Mouse (Mus musculus): ENCODE measurements around the gene Ttc21a. TPM values are rescaled to one million over a fixed set of nuclear protein-coding genes. Genes with fewer than 3 reads are reported as not detected.

The Ttc21a gene
- total and polyA plus RNA-seq, 3 experiments: 0.21 to 0.47 TPM; not detected in 1

DNA sequence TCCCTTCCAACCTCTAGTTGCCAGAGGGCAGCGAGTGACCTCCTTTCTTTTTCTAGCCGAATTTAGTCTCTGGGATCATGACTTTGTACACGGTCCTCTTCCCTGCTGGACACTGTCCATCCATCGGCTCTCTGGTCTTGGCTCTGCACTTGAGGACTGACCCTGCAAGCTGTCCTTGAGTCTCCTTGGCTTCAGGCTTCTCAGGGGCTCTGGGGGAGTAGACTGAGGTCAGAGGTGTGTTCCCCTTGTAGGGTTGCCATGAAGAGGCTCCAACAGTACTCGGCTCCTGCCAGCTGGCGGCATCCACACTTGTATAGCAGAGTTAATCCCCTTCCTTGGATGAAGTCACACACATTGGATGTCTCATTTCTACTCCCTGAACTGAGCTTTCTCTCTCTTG, 62.2 kb downstream of the Ttc21a start:
- Histone ChIP-seq H3K79me2 (replicated peaks; ENCODE audit: control insufficient read depth, extremely low read depth, insufficient read depth, poor library complexity, severe bottlenecking) (no peaks in the 10 kb centered on the region), H3K4me1 (ENCODE audit: control insufficient read depth in 1 of 2, insufficient read depth in 2 of 2) (peaks cover 13 to 24% of the 10 kb centered on the region in 2 experiments), H3K27me3 (replicated peaks) (peaks cover 23% of the 10 kb centered on the region), H3K36me3 (replicated peaks in 1 of 2; ENCODE audit: control insufficient read depth in 1 of 2, insufficient read depth in 1 of 2, low read length in 1 of 2) (no peaks in the 10 kb centered on the region), H3K4me3 (replicated peaks in 1 of 3; ENCODE audit: low read depth in 2 of 3, low read length in 2 of 3, poor library complexity in 1 of 3) (no peak overlapping the region), H3K27ac (ENCODE audit: insufficient read depth, low read depth) (no peak overlapping the region), H3K9ac (ENCODE audit: insufficient read depth, low read depth) (no peak overlapping the region), H3K4me2 (ENCODE audit: insufficient read depth, low read depth, poor library complexity, severe bottlenecking) (no peak overlapping the region), H3K9me3 (replicated peaks; ENCODE audit: low read length) (peaks cover 4% of the 10 kb centered on the region)
- in situ Hi-C loops (cut with MboI; ENCODE audit: low pct_ligation_motif_present, low pct_unique_long_range_greater_than_20kb, low sequenced_read_pairs) (no loop called here), dilution Hi-C loops (cut with MboI; ENCODE audit: extremely low pct_ligation_motif_present, extremely low pct_unique_long_range_greater_than_20kb, low sequenced_read_pairs) (no loop called here)
- DNase-seq (ENCODE audit: extremely low read depth): no peak
- no peak for TF ChIP-seq POLR2A (IDR thresholded peaks at IDR 0.05; ENCODE audit: low read depth, low read length)
- TF ChIP-seq CTCF (conservative IDR thresholded peaks at IDR 0.05 in 1 of 2, IDR thresholded peaks at IDR 0.05 in 1 of 2; ENCODE audit: low read depth in 2 of 2, low read length in 2 of 2): no peak
- no peak for TF ChIP-seq USF1 (IDR thresholded peaks at IDR 0.05; ENCODE audit: low read depth, low read length)
- TF ChIP-seq ZNF384 (IDR thresholded peaks at IDR 0.05; ENCODE audit: low read depth, low read length): no peak
- TF ChIP-seq PAX5 (IDR thresholded peaks at IDR 0.05; ENCODE audit: low read length): no peak
- no peak for TF ChIP-seq CHD1 (IDR thresholded peaks at IDR 0.05; ENCODE audit: low read depth, low read length)
- TF ChIP-seq MAFK (IDR thresholded peaks at IDR 0.05; ENCODE audit: insufficient replicate concordance, low read length): no peak
- TF ChIP-seq TCF12 (IDR thresholded peaks at IDR 0.05; ENCODE audit: low read depth, low read length): no peak
- no peak for TF ChIP-seq ELF1 (IDR thresholded peaks at IDR 0.05; ENCODE audit: low read depth, low read length)
- TF ChIP-seq RAD21 (IDR thresholded peaks at IDR 0.05; ENCODE audit: low read depth, low read length): no peak
- TF ChIP-seq ZC3H11A (IDR thresholded peaks at IDR 0.05; ENCODE audit: low read depth, low read length): no peak
- no peak for TF ChIP-seq ETS1 (conservative IDR thresholded peaks at IDR 0.05; ENCODE audit: low read depth, low read length)
- no peak for TF ChIP-seq UBTF (IDR thresholded peaks at IDR 0.05; ENCODE audit: low read depth, low read length)
- no peak for TF ChIP-seq ZMIZ1 (IDR thresholded peaks at IDR 0.05; ENCODE audit: low read depth, low read length)
- TF ChIP-seq KAT2A (IDR thresholded peaks at IDR 0.05; ENCODE audit: insufficient replicate concordance, low read length): no peak
- TF ChIP-seq TBP (conservative IDR thresholded peaks at IDR 0.05; ENCODE audit: low read depth, low read length): no peak
- TF ChIP-seq SMC3 (IDR thresholded peaks at IDR 0.05; ENCODE audit: low read depth, low read length): no peak

DNA sequence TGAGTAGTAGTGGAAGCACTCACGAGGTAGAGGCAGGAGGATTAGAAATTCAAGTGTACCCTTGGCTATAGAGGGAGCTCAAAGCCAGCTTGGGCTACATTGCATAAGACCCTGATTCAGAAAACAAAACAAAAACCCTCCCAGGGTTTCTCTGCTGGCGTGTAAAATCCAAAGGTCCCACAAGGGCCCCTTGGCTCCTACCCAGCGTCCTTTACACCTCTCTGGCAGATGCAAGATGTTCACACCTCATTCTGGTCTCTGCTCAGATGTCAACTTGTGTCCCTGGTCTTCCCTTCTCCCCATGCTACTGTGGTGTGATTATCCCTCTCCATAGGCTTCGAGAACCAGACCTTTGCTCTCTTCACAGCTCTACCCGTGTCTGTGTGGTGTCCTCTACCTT, 63.4 kb downstream of the Ttc21a start:
- Histone ChIP-seq H3K4me1 (ENCODE audit: control insufficient read depth in 1 of 2, insufficient read depth in 2 of 2) (peaks cover 9 to 16% of the 10 kb centered on the region in 2 experiments; a peak in 2 of 4 replicates), H3K36me3 (replicated peaks in 1 of 2; ENCODE audit: control insufficient read depth in 1 of 2, insufficient read depth in 1 of 2, low read length in 1 of 2) (no peaks in the 10 kb centered on the region), H3K9ac (ENCODE audit: insufficient read depth, low read depth) (no peak overlapping the region), H3K27me3 (replicated peaks) (peaks cover 23% of the 10 kb centered on the region), H3K9me3 (replicated peaks; ENCODE audit: low read length) (peaks cover 4% of the 10 kb centered on the region), H3K4me2 (ENCODE audit: insufficient read depth, low read depth, poor library complexity, severe bottlenecking) (no peak overlapping the region), H3K4me3 (replicated peaks in 1 of 3; ENCODE audit: low read depth in 2 of 3, low read length in 2 of 3, poor library complexity in 1 of 3) (no peak overlapping the region), H3K27ac (ENCODE audit: insufficient read depth, low read depth) (no peak overlapping the region), H3K79me2 (replicated peaks; ENCODE audit: control insufficient read depth, extremely low read depth, insufficient read depth, poor library complexity, severe bottlenecking) (no peaks in the 10 kb centered on the region)
- no peak for DNase-seq (ENCODE audit: extremely low read depth)
- dilution Hi-C loops (cut with MboI; ENCODE audit: extremely low pct_ligation_motif_present, extremely low pct_unique_long_range_greater_than_20kb, low sequenced_read_pairs): no loop called here
- in situ Hi-C loops (cut with MboI; ENCODE audit: low pct_ligation_motif_present, low pct_unique_long_range_greater_than_20kb, low sequenced_read_pairs): no loop called here
- no peak for TF ChIP-seq CHD2 (IDR thresholded peaks at IDR 0.05; ENCODE audit: low read length)
- TF ChIP-seq MYC (IDR thresholded peaks at IDR 0.05; ENCODE audit: low read depth, low read length): no peak
- TF ChIP-seq MAZ (IDR thresholded peaks at IDR 0.05; ENCODE audit: low read depth, low read length): no peak
- TF ChIP-seq JUN (IDR thresholded peaks at IDR 0.05; ENCODE audit: insufficient read depth, low read depth, low read length): no peak
- TF ChIP-seq EP300 (IDR thresholded peaks at IDR 0.05; ENCODE audit: low read length): no peak
- TF ChIP-seq USF2 (conservative IDR thresholded peaks at IDR 0.05; ENCODE audit: low read depth, low read length): no peak
- no peak for TF ChIP-seq UBTF (IDR thresholded peaks at IDR 0.05; ENCODE audit: low read depth, low read length)
- TF ChIP-seq CHD1 (IDR thresholded peaks at IDR 0.05; ENCODE audit: low read depth, low read length): no peak
- no peak for TF ChIP-seq ZNF384 (IDR thresholded peaks at IDR 0.05; ENCODE audit: low read depth, low read length)
- no peak for TF ChIP-seq USF1 (IDR thresholded peaks at IDR 0.05; ENCODE audit: low read depth, low read length)
- TF ChIP-seq RAD21 (IDR thresholded peaks at IDR 0.05; ENCODE audit: low read depth, low read length): no peak
- TF ChIP-seq MEF2A (IDR thresholded peaks at IDR 0.05; ENCODE audit: borderline replicate concordance, low read depth, low read length): no peak
- TF ChIP-seq NRF1 (IDR thresholded peaks at IDR 0.05; ENCODE audit: low read depth, low read length): no peak
- no peak for TF ChIP-seq CTCF (conservative IDR thresholded peaks at IDR 0.05 in 1 of 2, IDR thresholded peaks at IDR 0.05 in 1 of 2; ENCODE audit: low read depth in 2 of 2, low read length in 2 of 2)
